Mouse (Mus musculus) liver, postnatal 0 days (tissue): ENCODE measurements at regions not wholly inside any gene's neighbourhood (a gene's known extent, or its start where the extent isn't known, plus 50 kb on each side); places are given as distances from the start of the nearest gene placed in this dataset.

Source experiments
- ATAC-seq: fragments of 200-750 bp; cut with Nextera tagmentation; 2 replicates; pipeline ENCODE4 v1.8.0; 2017; ENCODE audit warnings: mild to moderate bottlenecking, moderate library complexity
- DNase-seq: peaks from one replicate; pipeline ENCODE4 v3.0.0-alpha.2; 2016
- H3K27ac ChIP-seq: fragments of 300-500 bp; sonication (generic); 2 replicates; pipeline ENCODE4 v1.5.1; 2014; ENCODE audit warnings: antibody characterized with exemption, moderate library complexity, mild to moderate bottlenecking, low read depth
- H3K27me3 ChIP-seq: fragments of 300-500 bp; sonication (generic); 2 replicates; pipeline ENCODE4 v1.6.1; 2014; ENCODE audit warnings: low read length, control low read depth, mixed read lengths; ENCODE audit not compliant: insufficient read depth
- H3K36me3 ChIP-seq: fragments of 300-500 bp; sonication (generic); replicated peaks from 2 replicates; pipeline ENCODE4 v1.6.1; 2014; ENCODE audit warnings: mild to moderate bottlenecking, control low read depth, low read length, moderate library complexity, mixed read lengths; ENCODE audit not compliant: insufficient read depth
- H3K4me1 ChIP-seq: fragments of 300-500 bp; sonication (generic); 2 replicates; pipeline ENCODE4 v1.6.1; 2014; ENCODE audit warnings: antibody characterized with exemption, mild to moderate bottlenecking, control low read depth; ENCODE audit not compliant: insufficient read depth
- H3K4me2 ChIP-seq: fragments of 300-500 bp; sonication (generic); 2 replicates; pipeline ENCODE4 v1.6.1; 2014; ENCODE audit warnings: low read depth, mild to moderate bottlenecking, low read length, moderate library complexity, mixed read lengths
- H3K4me3 ChIP-seq: fragments of 300-500 bp; sonication (generic); 2 replicates; pipeline ENCODE4 v1.5.1; 2014; ENCODE audit warnings: low read depth, low read length
- H3K9ac ChIP-seq: fragments of 300-500 bp; sonication (generic); replicated peaks from 2 replicates; pipeline ENCODE4 v1.6.1; 2014; ENCODE audit warnings: mild to moderate bottlenecking, moderate library complexity
- H3K9me3 ChIP-seq: fragments of 300-500 bp; sonication (generic); 2 replicates; pipeline ENCODE4 v1.6.1; 2016; ENCODE audit warnings: mild to moderate bottlenecking, control low read depth, low read length, mixed read lengths
- CTCF ChIP-seq: sonication (generic); IDR thresholded peaks from 2 replicates; pipeline ENCODE4 v1.5.1; 2016; ENCODE audit warnings: antibody characterized with exemption, low read depth
- EP300 ChIP-seq: IDR thresholded peaks from 2 replicates; pipeline ENCODE4 v1.6.1; 2016; ENCODE audit warnings: antibody characterized with exemption, low read depth, mild to moderate bottlenecking
- WGBS: fragments of 180-500 bp; shearing (Covaris S2); extraction: QIAGEN DNeasy Blood & Tissue Kit; methylation state at CpG from one replicate; pipeline ENCODE4 v1.1.7; 2014; ENCODE audit not compliant: insufficient replicate concordance; 5-methylcytosine and 5-hydroxymethylcytosine counted together

- ATAC-seq, result no peak
- WGBS, result 82% methylated on average over 1 of the region's 1 CpGs
- H3K4me3 ChIP-seq, result no peak overlapping the region
Measured at GRCm38 (mm10) chr6:81517185-81517584, 406.3 kb upstream of the Gcfc2 start.

GRCm38 (mm10) chr6:81562260-81562659 lies 361.2 kb upstream of the Gcfc2 start:
- H3K9ac ChIP-seq, result no peak overlapping the region
- TF ChIP-seq EP300 (no peak), CTCF (no peak)
- DNase-seq (no peak), ATAC-seq (no peak)
- no peaks in the 10 kb centered on the region for H3K4me1 ChIP-seq
- H3K4me3 ChIP-seq, result no peak overlapping the region
- H3K9me3 ChIP-seq, result no peaks in the 10 kb centered on the region
- H3K27ac ChIP-seq, result no peak overlapping the region
- H3K4me2 ChIP-seq, result no peak overlapping the region
- no peaks in the 10 kb centered on the region for H3K27me3 ChIP-seq
- WGBS, result 53% methylated on average over 2 of the region's 2 CpGs
- H3K36me3 ChIP-seq, result no peaks in the 10 kb centered on the region

More at GRCm38 (mm10) chr6:81517185-81517584, 406.3 kb upstream of the Gcfc2 start:
- H3K9me3 ChIP-seq, result no peaks in the 10 kb centered on the region
- no peaks in the 10 kb centered on the region for H3K36me3 ChIP-seq
- no peaks in the 10 kb centered on the region for H3K4me1 ChIP-seq
- no peak overlapping the region for H3K4me2 ChIP-seq
- DNase-seq, result no peak
- H3K27ac ChIP-seq, result no peak overlapping the region
- TF ChIP-seq EP300 (no peak), CTCF (no peak)
- no peaks in the 10 kb centered on the region for H3K27me3 ChIP-seq
- no peak overlapping the region for H3K9ac ChIP-seq

DNA sequence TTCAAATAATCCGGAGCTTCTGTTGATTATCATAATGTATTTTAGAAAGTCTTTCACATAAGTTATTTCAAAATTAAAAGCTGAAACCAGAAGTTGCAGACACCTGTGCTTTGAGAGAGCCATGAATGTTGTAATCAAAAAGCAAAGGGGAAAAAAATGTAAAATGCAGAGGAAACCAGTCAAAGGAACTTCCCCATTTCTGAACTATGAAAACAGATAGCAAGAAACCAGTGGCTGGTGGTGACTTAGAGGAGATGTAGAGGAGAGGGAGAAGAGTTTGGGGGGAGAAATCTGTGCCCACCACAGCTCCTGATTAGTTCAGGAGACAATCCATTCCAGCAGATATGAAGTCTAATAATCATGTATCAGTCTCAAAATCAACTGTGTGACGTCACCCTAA lies 360.3 kb upstream of the Gcfc2 start:
- H3K36me3 ChIP-seq, result no peaks in the 10 kb centered on the region
- ATAC-seq, result no peak
- no peaks in the 10 kb centered on the region for H3K9me3 ChIP-seq
- DNase-seq, result no peak
- no peaks in the 10 kb centered on the region for H3K4me1 ChIP-seq
- WGBS, result 68% methylated on average over 2 of the region's 2 CpGs
- no peaks in the 10 kb centered on the region for H3K27me3 ChIP-seq
- H3K9ac ChIP-seq, result no peak overlapping the region
- H3K27ac ChIP-seq, result no peak overlapping the region
- no peak overlapping the region for H3K4me2 ChIP-seq
- TF ChIP-seq CTCF (no peak), EP300 (no peak)
- no peak overlapping the region for H3K4me3 ChIP-seq

DNA sequence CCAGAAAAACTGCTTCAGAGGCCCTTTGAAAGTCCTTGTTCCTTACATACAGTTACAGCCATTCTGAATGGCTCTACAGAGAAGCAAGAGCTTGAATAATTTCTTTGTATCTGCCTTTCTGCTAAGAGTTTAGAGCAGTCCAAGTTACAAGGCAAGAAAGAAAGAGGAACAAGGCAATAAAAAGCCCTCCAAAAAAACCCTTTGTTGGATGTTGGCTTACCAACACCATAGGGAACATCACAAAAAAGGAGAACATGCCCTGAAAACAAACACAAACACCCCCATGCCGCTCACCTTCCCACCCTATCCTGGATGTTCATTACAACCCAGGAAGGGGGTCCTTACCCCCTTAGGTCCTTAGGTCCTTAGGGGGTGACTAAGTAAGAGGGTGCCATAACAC lies 359.2 kb upstream of the Gcfc2 start:
- ATAC-seq, result no peak
- Histone ChIP-seq H3K27me3 (no peaks in the 10 kb centered on the region), H3K9ac (no peak overlapping the region), H3K4me1 (no peaks in the 10 kb centered on the region), H3K4me2 (no peak overlapping the region), H3K9me3 (no peaks in the 10 kb centered on the region), H3K4me3 (no peak overlapping the region), H3K36me3 (no peaks in the 10 kb centered on the region), H3K27ac (no peak overlapping the region)
- no peak for DNase-seq
- TF ChIP-seq CTCF (no peak), EP300 (no peak)
- 65% methylated on average over 1 of the region's 1 CpGs for WGBS

DNA sequence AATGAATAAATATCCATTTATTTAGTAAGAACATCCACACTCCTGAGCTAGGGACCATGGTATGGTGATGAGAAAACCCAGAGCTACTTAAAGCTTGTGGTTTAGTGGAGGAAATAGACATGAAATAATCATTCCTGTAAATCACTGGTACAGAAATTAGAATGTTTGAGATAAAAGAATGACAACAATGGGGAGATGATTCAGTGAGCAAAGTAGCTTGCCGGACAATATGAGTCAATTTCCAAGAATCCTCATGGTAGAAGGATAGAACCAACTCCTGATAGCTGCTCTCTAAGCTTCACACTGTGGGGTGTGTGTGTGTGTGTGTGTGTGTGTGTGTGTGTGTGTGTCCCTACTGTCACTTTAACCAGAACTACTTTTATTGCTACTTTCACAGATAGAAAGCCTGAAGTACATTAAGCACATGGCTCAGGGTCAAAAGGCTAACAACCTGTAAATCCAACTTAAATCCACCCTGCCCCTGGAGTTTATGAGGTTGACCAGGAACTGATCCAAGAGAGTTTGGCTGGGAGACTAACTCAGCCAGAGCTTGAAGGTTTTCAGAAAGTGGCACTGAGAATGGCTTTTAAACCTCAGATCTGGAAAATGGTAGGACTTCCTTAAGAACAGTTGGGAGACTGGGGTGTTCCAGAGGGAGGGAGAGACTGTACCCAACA lies 336.9 kb upstream of the Gcfc2 start:
- no peak for TF ChIP-seq CTCF
- TF ChIP-seq EP300, result no peak
- ATAC-seq, result no peak

GRCm38 (mm10) chr6:81589727-81590126 lies 333.7 kb upstream of the Gcfc2 start:
- no peak overlapping the region for H3K4me3 ChIP-seq
- no peak for ATAC-seq
- no peak overlapping the region for H3K4me2 ChIP-seq
- DNase-seq, result no peak
- H3K9ac ChIP-seq, result no peak overlapping the region
- no peaks in the 10 kb centered on the region for H3K36me3 ChIP-seq
- H3K4me1 ChIP-seq, result no peaks in the 10 kb centered on the region
- no peaks in the 10 kb centered on the region for H3K9me3 ChIP-seq
- WGBS, result 80% methylated on average over 10 of the region's 10 CpGs
- no peak overlapping the region for H3K27ac ChIP-seq
- no peaks in the 10 kb centered on the region for H3K27me3 ChIP-seq
- TF ChIP-seq CTCF, result no peak
- TF ChIP-seq EP300, result no peak

More for the DNA sequence above, 336.9 kb upstream of the Gcfc2 start:
- WGBS, result 53% methylated on average over 1 of the region's 1 CpGs
- H3K4me1 ChIP-seq, result no peaks in the 10 kb centered on the region
- H3K4me2 ChIP-seq, result no peak overlapping the region
- no peak overlapping the region for H3K27ac ChIP-seq
- H3K27me3 ChIP-seq, result no peaks in the 10 kb centered on the region
- no peaks in the 10 kb centered on the region for H3K9me3 ChIP-seq
- no peaks in the 10 kb centered on the region for H3K36me3 ChIP-seq
- no peak overlapping the region for H3K4me3 ChIP-seq
- H3K9ac ChIP-seq, result no peak overlapping the region
- no peak for DNase-seq

GRCm38 (mm10) chr6:81595926-81596325 lies 327.5 kb upstream of the Gcfc2 start:
- ATAC-seq (no peak), DNase-seq (no peak)
- Histone ChIP-seq H3K27me3 (no peaks in the 10 kb centered on the region), H3K9ac (no peak overlapping the region), H3K4me1 (no peaks in the 10 kb centered on the region), H3K9me3 (no peaks in the 10 kb centered on the region), H3K36me3 (no peaks in the 10 kb centered on the region), H3K4me2 (no peak overlapping the region), H3K4me3 (no peak overlapping the region), H3K27ac (no peak overlapping the region)
- 77% methylated on average over 2 of the region's 2 CpGs for WGBS
- TF ChIP-seq CTCF, result no peak
- no peak for TF ChIP-seq EP300
